Mouse (Mus musculus) forebrain, postnatal 0 days (tissue): ENCODE measurements at regions not wholly inside any gene's neighbourhood (a gene's known extent, or its start where the extent isn't known, plus 50 kb on each side); places are given as distances from the start of the nearest gene placed in this dataset.

Source experiments
- ATAC-seq: fragments of 200-750 bp; cut with Nextera tagmentation; 2 replicates; pipeline ENCODE4 v1.8.0; 2017; ENCODE audit warnings: mild to moderate bottlenecking, moderate library complexity
- DNase-seq: peaks from one replicate; pipeline ENCODE4 v3.0.0-alpha.2; 2015
- H3K27ac ChIP-seq: fragments of 300-500 bp; sonication (generic); 2 replicates; pipeline ENCODE4 v1.5.1; 2014; ENCODE audit warnings: low read depth, mild to moderate bottlenecking, antibody characterized with exemption, low read length, moderate library complexity, mixed read lengths
- H3K27me3 ChIP-seq: fragments of 300-500 bp; sonication (generic); 2 replicates; pipeline ENCODE4 v1.6.1; 2014; ENCODE audit warnings: mild to moderate bottlenecking, low read length, mixed read lengths; ENCODE audit not compliant: insufficient read depth
- H3K36me3 ChIP-seq: fragments of 300-500 bp; sonication (generic); 2 replicates; pipeline ENCODE4 v1.6.1; 2014; ENCODE audit warnings: mild to moderate bottlenecking, moderate library complexity; ENCODE audit not compliant: insufficient read depth
- H3K4me1 ChIP-seq: fragments of 300-500 bp; sonication (generic); 2 replicates; pipeline ENCODE4 v1.6.1; 2014; ENCODE audit warnings: antibody characterized with exemption; ENCODE audit not compliant: insufficient read depth
- H3K4me2 ChIP-seq: fragments of 300-500 bp; sonication (generic); 2 replicates; pipeline ENCODE4 v1.6.1; 2014; ENCODE audit warnings: low read depth, mild to moderate bottlenecking, moderate library complexity
- H3K4me3 ChIP-seq: fragments of 300-500 bp; sonication (generic); 2 replicates; pipeline ENCODE4 v1.5.1; 2014; ENCODE audit warnings: low read depth, low read length, mixed read lengths
- H3K9ac ChIP-seq: fragments of 300-500 bp; sonication (generic); 2 replicates; pipeline ENCODE4 v1.6.1; 2014; ENCODE audit warnings: mild to moderate bottlenecking
- H3K9me3 ChIP-seq: fragments of 300-500 bp; sonication (generic); 2 replicates; pipeline ENCODE4 v1.6.1; 2016; ENCODE audit warnings: low read length
- CTCF ChIP-seq: sonication (generic); IDR thresholded peaks from 2 replicates; pipeline ENCODE4 v1.5.1; 2016; ENCODE audit warnings: antibody characterized with exemption, control low read depth, low read depth
- WGBS: fragments of 180-500 bp; shearing (Covaris S2); extraction: QIAGEN DNeasy Blood & Tissue Kit; methylation state at CpG from one replicate; pipeline ENCODE4 v1.1.7; 2014; 5-methylcytosine and 5-hydroxymethylcytosine counted together

DNA sequence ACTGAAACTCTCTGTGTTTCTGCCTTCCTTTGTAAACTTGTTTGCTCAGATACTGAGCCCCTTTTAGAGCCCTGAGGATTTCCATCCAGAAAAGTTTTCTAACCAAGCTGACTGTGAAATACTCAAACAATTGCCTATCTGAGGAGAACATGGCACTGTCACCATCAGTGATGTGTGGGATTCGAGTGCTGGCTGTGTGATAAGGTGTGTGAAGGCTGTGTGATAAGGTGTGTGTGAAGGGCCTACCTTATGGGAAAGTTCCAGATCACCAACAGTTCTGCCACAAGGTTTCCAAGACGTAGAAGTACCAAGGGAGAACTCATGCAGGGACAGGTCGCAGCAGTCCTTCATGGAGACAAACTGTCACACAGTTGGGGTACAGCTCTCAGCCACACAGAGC lies 89.1 kb upstream of the St6galnac5 start:
- no peak for ATAC-seq

DNA sequence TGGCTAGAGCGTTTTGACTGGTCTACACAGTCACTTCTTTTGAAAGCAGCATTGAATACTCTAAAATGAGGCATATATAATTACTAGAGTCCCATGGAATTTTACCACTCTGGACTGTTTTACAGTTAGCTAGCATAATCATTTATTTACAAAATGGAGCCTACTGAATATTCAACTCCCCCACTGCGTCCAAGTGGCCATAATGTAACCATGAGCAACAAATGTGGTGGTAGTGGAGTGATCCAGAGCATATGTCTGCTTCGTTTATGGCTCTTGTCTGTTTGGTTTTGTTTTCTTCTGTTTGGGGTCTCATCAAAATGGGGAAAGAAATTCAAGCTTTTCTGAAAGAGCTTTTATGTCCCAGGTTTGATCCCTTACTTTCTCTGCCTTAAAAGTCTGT lies 83.8 kb upstream of the St6galnac5 start:
- Histone ChIP-seq H3K9ac (no peak overlapping the region), H3K4me2 (no peak overlapping the region), H3K4me1 (no peaks in the 10 kb centered on the region), H3K9me3 (no peaks in the 10 kb centered on the region), H3K27me3 (no peaks in the 10 kb centered on the region), H3K4me3 (no peak overlapping the region), H3K36me3 (no peaks in the 10 kb centered on the region), H3K27ac (no peak overlapping the region)
- no peak for TF ChIP-seq CTCF
- ATAC-seq, result peak; percentile 58
- WGBS, result 45% methylated on average over 3 of the region's 3 CpGs
- DNase-seq, result no peak

More for the DNA sequence above, 89.1 kb upstream of the St6galnac5 start:
- Histone ChIP-seq H3K9ac (no peak overlapping the region), H3K36me3 (no peaks in the 10 kb centered on the region), H3K4me1 (no peaks in the 10 kb centered on the region), H3K27ac (no peak overlapping the region), H3K27me3 (no peaks in the 10 kb centered on the region), H3K9me3 (no peaks in the 10 kb centered on the region), H3K4me3 (no peak overlapping the region), H3K4me2 (no peak overlapping the region)
- 90% methylated on average over 3 of the region's 3 CpGs for WGBS
- no peak for TF ChIP-seq CTCF
- no peak for DNase-seq

DNA sequence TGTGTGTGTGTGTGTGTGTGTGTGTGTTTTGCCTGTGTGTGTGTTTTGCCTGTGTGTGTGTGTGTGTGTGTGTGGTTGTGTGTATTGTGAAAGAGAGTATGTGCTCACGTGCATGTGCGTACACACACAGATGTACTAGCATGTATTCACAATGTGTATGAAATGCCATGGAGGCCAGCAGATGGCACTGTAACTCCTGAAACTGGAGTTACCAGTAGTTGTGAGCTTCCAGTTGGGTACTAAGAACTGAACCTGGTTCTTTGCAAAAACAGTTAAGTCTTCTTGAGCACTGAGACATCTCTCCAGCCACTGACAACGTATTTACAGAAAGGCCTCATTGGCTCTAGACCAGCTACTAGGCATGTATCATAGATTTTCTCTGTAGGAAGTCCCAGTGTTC lies 71.1 kb upstream of the St6galnac5 start:
- DNase-seq (no peak), ATAC-seq (no peak)
- Histone ChIP-seq H3K4me1 (no peaks in the 10 kb centered on the region), H3K9me3 (no peaks in the 10 kb centered on the region), H3K9ac (no peak overlapping the region), H3K4me3 (no peak overlapping the region), H3K36me3 (no peaks in the 10 kb centered on the region), H3K27ac (no peak overlapping the region), H3K4me2 (no peak overlapping the region), H3K27me3 (no peaks in the 10 kb centered on the region)
- 95% methylated on average over 3 of the region's 3 CpGs for WGBS
- no peak for TF ChIP-seq CTCF

- Histone ChIP-seq H3K27me3 (no peaks in the 10 kb centered on the region), H3K4me1 (no peaks in the 10 kb centered on the region), H3K9ac (no peak overlapping the region), H3K4me3 (no peak overlapping the region), H3K36me3 (no peaks in the 10 kb centered on the region), H3K9me3 (peaks cover 5% of the 10 kb centered on the region), H3K4me2 (no peak overlapping the region), H3K27ac (no peak overlapping the region)
- ATAC-seq, result no peak
- DNase-seq, result no peak
- TF ChIP-seq CTCF, result no peak
Measured at GRCm38 (mm10) chr3:153051566-153051965, 69.5 kb upstream of the St6galnac5 start.

- TF ChIP-seq CTCF, result no peak
- Histone ChIP-seq H3K27me3 (no peaks in the 10 kb centered on the region), H3K4me1 (no peaks in the 10 kb centered on the region), H3K4me3 (no peak overlapping the region), H3K9me3 (peaks cover 5% of the 10 kb centered on the region), H3K36me3 (no peaks in the 10 kb centered on the region), H3K4me2 (no peak overlapping the region), H3K9ac (no peak overlapping the region), H3K27ac (no peak overlapping the region)
- WGBS, result 87% methylated on average over 2 of the region's 2 CpGs
- ATAC-seq, result peak; percentile 64; the same call in 1 of the 2 replicates
- DNase-seq, result no peak
Measured at GRCm38 (mm10) chr3:153045328-153045727, 63.3 kb upstream of the St6galnac5 start.

- WGBS, result 87% methylated on average over 6 of the region's 6 CpGs
- no peak overlapping the region for H3K27ac ChIP-seq
- ATAC-seq, result peak; percentile 61; the same call in 1 of the 2 replicates
- no peaks in the 10 kb centered on the region for H3K4me1 ChIP-seq
- DNase-seq, result no peak
- no peak overlapping the region for H3K9ac ChIP-seq
- no peak for TF ChIP-seq CTCF
- H3K9me3 ChIP-seq, result no peaks in the 10 kb centered on the region
- H3K36me3 ChIP-seq, result no peaks in the 10 kb centered on the region
- H3K4me2 ChIP-seq, result no peak overlapping the region
- H3K27me3 ChIP-seq, result no peaks in the 10 kb centered on the region
- H3K4me3 ChIP-seq, result no peak overlapping the region
Measured at GRCm38 (mm10) chr3:153033980-153034379, 51.9 kb upstream of the St6galnac5 start.
